Mouse (Mus musculus) T-cell, adult 66 days (primary cell): ENCODE results near the gene Olfr766-ps1. TPM values are rescaled to one million over a fixed set of nuclear protein-coding genes. Genes with fewer than 3 reads are reported as not detected.

ENCODE experiments used
- total RNA-seq, 2 experiments: library from RNA; stranded (reverse); gene quantifications; 3 replicates in 1 of 2; 4 replicates in 1 of 2; pipeline ENCODE4 v1.2.4; 2023

Gene Olfr766-ps1
- not detected for total RNA-seq

GRCm38 (mm10) chr10:129068877-129069276 is at the start of gene Olfr766-ps1:
Gene Olfr766-ps1 (minus strand): TSS chr10:129068977.

GRCm38 (mm10) chr10:129117761-129118160 is 49.0 kb upstream of the Olfr766-ps1 start, which contains the start of gene Olfr769:
Gene Olfr769 (minus strand): TSS chr10:129117861.

GRCm38 (mm10) chr10:129099275-129099674 is 30.5 kb upstream of the Olfr766-ps1 start, which contains the start of gene Olfr768:
Gene Olfr768 (minus strand): TSS chr10:129099375.

GRCm38 (mm10) chr10:129082810-129083209 is 14.0 kb upstream of the Olfr766-ps1 start, which contains the start of gene Olfr767:
Gene Olfr767 (minus strand): TSS chr10:129082910.

GRCm38 (mm10) chr10:129049898-129050297 is 18.9 kb downstream of the Olfr766-ps1 start, which contains the start of gene Olfr765:
Gene Olfr765 (minus strand): TSS chr10:129049998.

GRCm38 (mm10) chr10:129039796-129040195 is 29.0 kb downstream of the Olfr766-ps1 start, which contains the start of gene Olfr764-ps1:
Gene Olfr764-ps1 (minus strand): TSS chr10:129039896.

Other genes with a start within 250 kb of the Olfr766-ps1 start
- 10 to 100 TPM; 15.6 to 25.4 TPM for gene Ormdl2, start 247.3 kb downstream of the Olfr766-ps1 start, total RNA-seq
- gene Gdf11, start 177.3 kb downstream of the Olfr766-ps1 start, total RNA-seq = 10 to 100 TPM; 10.6 to 12.7 TPM
- 1 to 10 TPM; 1.7 to 2.0 TPM for gene Cd63, start 168.0 kb downstream of the Olfr766-ps1 start, total RNA-seq
- gene Rdh5, start 146.1 kb downstream of the Olfr766-ps1 start, total RNA-seq = 1 to 10 TPM; 5.9 to 8.7 TPM
- gene Bloc1s1, start 144.9 kb downstream of the Olfr766-ps1 start, total RNA-seq = 10 to 100 TPM; 76.0 to 97.4 TPM
- 1 to 10 TPM; 5.7 to 6.4 TPM for gene Itga7, start 135.2 kb downstream of the Olfr766-ps1 start, total RNA-seq
- gene Mettl7b, start 108.0 kb downstream of the Olfr766-ps1 start, total RNA-seq = not detected
- gene Olfr9, start 79.5 kb downstream of the Olfr766-ps1 start, total RNA-seq = 1 to 10 TPM; 1.5 to 2.4 TPM
- gene Olfr763, start 58.2 kb downstream of the Olfr766-ps1 start, total RNA-seq = under 1 TPM; 0.26 to 0.33 TPM
- not detected for gene Olfr764-ps1, start 29.1 kb downstream of the Olfr766-ps1 start, total RNA-seq
- not detected for gene Olfr765, start 19.0 kb downstream of the Olfr766-ps1 start, total RNA-seq
- gene Olfr767, start 13.9 kb upstream of the Olfr766-ps1 start, total RNA-seq = not detected
- not detected for gene Olfr768, start 30.4 kb upstream of the Olfr766-ps1 start, total RNA-seq
- gene Olfr769, start 48.9 kb upstream of the Olfr766-ps1 start, total RNA-seq = not detected
- gene Olfr770, start 70.0 kb upstream of the Olfr766-ps1 start, total RNA-seq = not detected
- gene Olfr771, start 95.8 kb upstream of the Olfr766-ps1 start, total RNA-seq = not detected
- not detected for gene Olfr772, start 108.9 kb upstream of the Olfr766-ps1 start, total RNA-seq
- not detected for gene Olfr773, start 118.4 kb upstream of the Olfr766-ps1 start, total RNA-seq
- gene Olfr774, start 167.2 kb upstream of the Olfr766-ps1 start, total RNA-seq = not detected
- gene Olfr775, start 179.4 kb upstream of the Olfr766-ps1 start, total RNA-seq = under 1 TPM in 1 of 2 experiments, not detected in 1; 0.20 TPM
- not detected for gene Olfr776, start 190.2 kb upstream of the Olfr766-ps1 start, total RNA-seq
- not detected for gene Olfr777, start 202.5 kb upstream of the Olfr766-ps1 start, total RNA-seq
- not detected for gene Olfr780, start 249.1 kb upstream of the Olfr766-ps1 start, total RNA-seq